Mouse (Mus musculus): ENCODE results near the gene Syn3. TPM values are rescaled to one million over a fixed set of nuclear protein-coding genes. Genes with fewer than 3 reads are reported as not detected.

Syn3 gene
- polyA plus RNA-seq, 1 experiment from 2014 or later: 1.3 TPM

- H3K9ac ChIP-seq (ENCODE audit: low read length): no peak overlapping the region
- ATAC-seq (ENCODE audit: low FRiP score, low TSS enrichment) (no peak), DNase-seq (ENCODE audit: low spot score) (no peak)
- H3K36me3 ChIP-seq (ENCODE audit: control insufficient read depth, insufficient read depth, low read length): no peaks in the 10 kb centered on the region
- H3K4me3 ChIP-seq (ENCODE audit: low read depth, low read length): no peak overlapping the region
- H3K27me3 ChIP-seq (ENCODE audit: control insufficient read depth, insufficient read depth, low read length): no peaks in the 10 kb centered on the region
- WGBS: 74% methylated on average over 7 of the region's 7 CpGs
- no peaks in the 10 kb centered on the region for H3K4me1 ChIP-seq (replicated peaks; ENCODE audit: control insufficient read depth, insufficient read depth)
- no peak overlapping the region for H3K4me2 ChIP-seq (replicated peaks; ENCODE audit: low read depth)
- TF ChIP-seq EP300 (optimal IDR thresholded peaks at IDR 0.05): no peak
- no peak for TF ChIP-seq CTCF (IDR thresholded peaks at IDR 0.05; ENCODE audit: low read depth)
- H3K9me3 ChIP-seq (ENCODE audit: control insufficient read depth, low read length): no peaks in the 10 kb centered on the region
- H3K27ac ChIP-seq (replicated peaks): no peak overlapping the region
Observed at GRCm38 (mm10) chr10:86201826-86202225, 296.9 kb downstream of the Syn3 start.

- H3K4me3 ChIP-seq (ENCODE audit: low read depth, low read length): no peak overlapping the region
Observed at GRCm38 (mm10) chr10:86201006-86201405, 297.7 kb downstream of the Syn3 start.

GRCm38 (mm10) chr10:86196414-86197025, 302.2 kb downstream of the Syn3 start:
- H3K36me3 ChIP-seq (ENCODE audit: control insufficient read depth, insufficient read depth, low read length): no peaks in the 10 kb centered on the region
- ATAC-seq (ENCODE audit: low FRiP score, low TSS enrichment) (no peak), DNase-seq (ENCODE audit: low spot score) (no peak)
- no peak overlapping the region for H3K4me2 ChIP-seq (replicated peaks; ENCODE audit: low read depth)
- 77% methylated on average over 3 of the region's 3 CpGs for WGBS
- TF ChIP-seq EP300 (optimal IDR thresholded peaks at IDR 0.05) (no peak), CTCF (IDR thresholded peaks at IDR 0.05; ENCODE audit: low read depth) (no peak)
- no peaks in the 10 kb centered on the region for H3K9me3 ChIP-seq (ENCODE audit: control insufficient read depth, low read length)
- no peak overlapping the region for H3K9ac ChIP-seq (ENCODE audit: low read length)
- no peaks in the 10 kb centered on the region for H3K27me3 ChIP-seq (ENCODE audit: control insufficient read depth, insufficient read depth, low read length)
- no peaks in the 10 kb centered on the region for H3K4me1 ChIP-seq (replicated peaks; ENCODE audit: control insufficient read depth, insufficient read depth)
- H3K27ac ChIP-seq (replicated peaks): no peak overlapping the region
- no peak overlapping the region for H3K4me3 ChIP-seq (ENCODE audit: low read depth, low read length)

More at GRCm38 (mm10) chr10:86201006-86201405, 297.7 kb downstream of the Syn3 start:
- no peak overlapping the region for H3K4me2 ChIP-seq (replicated peaks; ENCODE audit: low read depth)
- DNase-seq (ENCODE audit: low spot score) (no peak), ATAC-seq (ENCODE audit: low FRiP score, low TSS enrichment) (no peak)
- WGBS: 70% methylated on average over 3 of the region's 3 CpGs
- no peak overlapping the region for H3K9ac ChIP-seq (ENCODE audit: low read length)
- no peak overlapping the region for H3K27ac ChIP-seq (replicated peaks)
- no peak for TF ChIP-seq CTCF (IDR thresholded peaks at IDR 0.05; ENCODE audit: low read depth)
- TF ChIP-seq EP300 (optimal IDR thresholded peaks at IDR 0.05): no peak
- no peaks in the 10 kb centered on the region for H3K4me1 ChIP-seq (replicated peaks; ENCODE audit: control insufficient read depth, insufficient read depth)
- no peaks in the 10 kb centered on the region for H3K36me3 ChIP-seq (ENCODE audit: control insufficient read depth, insufficient read depth, low read length)
- no peaks in the 10 kb centered on the region for H3K9me3 ChIP-seq (ENCODE audit: control insufficient read depth, low read length)
- no peaks in the 10 kb centered on the region for H3K27me3 ChIP-seq (ENCODE audit: control insufficient read depth, insufficient read depth, low read length)

GRCm38 (mm10) chr10:86194722-86195121, 304.0 kb downstream of the Syn3 start:
- 60% methylated on average over 4 of the region's 4 CpGs for WGBS
- Histone ChIP-seq H3K9ac (ENCODE audit: low read length) (no peak overlapping the region), H3K4me3 (ENCODE audit: low read depth, low read length) (no peak overlapping the region), H3K27me3 (ENCODE audit: control insufficient read depth, insufficient read depth, low read length) (no peaks in the 10 kb centered on the region), H3K4me2 (replicated peaks; ENCODE audit: low read depth) (no peak overlapping the region), H3K36me3 (ENCODE audit: control insufficient read depth, insufficient read depth, low read length) (no peaks in the 10 kb centered on the region), H3K27ac (replicated peaks) (no peak overlapping the region), H3K9me3 (ENCODE audit: control insufficient read depth, low read length) (no peaks in the 10 kb centered on the region), H3K4me1 (replicated peaks; ENCODE audit: control insufficient read depth, insufficient read depth) (no peaks in the 10 kb centered on the region)
- TF ChIP-seq CTCF (IDR thresholded peaks at IDR 0.05; ENCODE audit: low read depth) (no peak), EP300 (optimal IDR thresholded peaks at IDR 0.05) (no peak)
- DNase-seq (ENCODE audit: low spot score) (no peak), ATAC-seq (ENCODE audit: low FRiP score, low TSS enrichment) (no peak)

- Histone ChIP-seq H3K9ac (ENCODE audit: low read length) (no peak overlapping the region), H3K36me3 (ENCODE audit: control insufficient read depth, insufficient read depth, low read length) (no peaks in the 10 kb centered on the region), H3K9me3 (ENCODE audit: control insufficient read depth, low read length) (no peaks in the 10 kb centered on the region), H3K27ac (replicated peaks) (no peak overlapping the region), H3K4me3 (ENCODE audit: low read depth, low read length) (no peak overlapping the region), H3K27me3 (ENCODE audit: control insufficient read depth, insufficient read depth, low read length) (no peaks in the 10 kb centered on the region), H3K4me1 (replicated peaks; ENCODE audit: control insufficient read depth, insufficient read depth) (no peaks in the 10 kb centered on the region), H3K4me2 (replicated peaks; ENCODE audit: low read depth) (no peak overlapping the region)
- TF ChIP-seq EP300 (optimal IDR thresholded peaks at IDR 0.05): no peak
- TF ChIP-seq CTCF (IDR thresholded peaks at IDR 0.05; ENCODE audit: low read depth): no peak
- no peak for ATAC-seq (ENCODE audit: low FRiP score, low TSS enrichment)
- WGBS: 35% methylated on average over 4 of the region's 4 CpGs
- no peak for DNase-seq (ENCODE audit: low spot score)
Observed at GRCm38 (mm10) chr10:86193863-86194434, 304.7 kb downstream of the Syn3 start.

- Histone ChIP-seq H3K36me3 (ENCODE audit: control insufficient read depth, insufficient read depth, low read length) (no peaks in the 10 kb centered on the region), H3K9me3 (ENCODE audit: control insufficient read depth, low read length) (no peaks in the 10 kb centered on the region), H3K9ac (ENCODE audit: low read length) (no peak overlapping the region), H3K4me3 (ENCODE audit: low read depth, low read length) (no peak overlapping the region), H3K27ac (replicated peaks) (no peak overlapping the region), H3K4me2 (replicated peaks; ENCODE audit: low read depth) (no peak overlapping the region), H3K4me1 (replicated peaks; ENCODE audit: control insufficient read depth, insufficient read depth) (no peaks in the 10 kb centered on the region), H3K27me3 (ENCODE audit: control insufficient read depth, insufficient read depth, low read length) (no peaks in the 10 kb centered on the region)
- ATAC-seq (ENCODE audit: low FRiP score, low TSS enrichment) (no peak), DNase-seq (ENCODE audit: low spot score) (no peak)
- TF ChIP-seq CTCF (IDR thresholded peaks at IDR 0.05; ENCODE audit: low read depth) (no peak), EP300 (optimal IDR thresholded peaks at IDR 0.05) (no peak)
- WGBS: 70% methylated on average over 4 of the region's 4 CpGs
Observed at GRCm38 (mm10) chr10:86188614-86189013, 310.1 kb downstream of the Syn3 start.
